Mouse (Mus musculus) NIH3T3 (cell line): Measurements from ENCODE around the gene Kif21b.

ENCODE experiments used
- DNase-seq: peaks from one replicate; pipeline ENCODE4 v3.0.0-alpha.2; 2012; ENCODE audit warnings: low read depth

Gene Kif21b

DNA sequence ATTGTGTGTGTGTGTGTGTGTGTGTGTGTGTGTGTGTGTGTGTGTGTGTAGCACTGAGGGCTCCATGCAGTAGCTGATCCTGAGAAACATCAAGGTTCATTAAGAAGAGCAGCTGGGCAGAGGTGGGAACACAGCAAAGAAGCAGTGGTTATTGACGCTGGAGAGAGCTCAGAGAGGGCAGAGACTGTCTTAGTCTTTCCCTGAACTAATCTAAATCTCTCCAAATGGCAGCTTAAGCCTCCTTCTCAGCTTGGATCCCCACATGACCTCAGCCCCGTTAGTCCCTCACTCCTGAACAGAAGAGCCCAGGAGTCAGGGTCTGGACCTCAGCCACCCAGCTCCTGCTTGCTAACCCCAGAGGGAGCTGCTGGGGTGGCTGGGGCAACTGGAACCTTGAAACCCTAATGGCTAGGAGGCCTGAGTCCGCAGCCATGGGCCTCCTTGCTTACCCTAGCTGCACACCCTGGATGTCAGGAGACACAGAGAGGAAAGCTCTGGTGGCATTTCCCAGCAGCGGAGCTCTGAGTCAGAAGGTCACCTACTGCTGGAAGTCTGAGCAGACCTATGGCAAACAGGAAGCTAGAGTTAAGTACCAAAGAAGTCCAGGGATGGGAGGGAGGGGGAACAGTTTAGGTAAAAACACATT, 2.1 kb upstream of the Kif21b start:
- DNase-seq = no peak

GRCm38 (mm10) chr1:136130107-136130506, 1.1 kb upstream of the Kif21b start:
- peak; percentile 62 for DNase-seq

DNA sequence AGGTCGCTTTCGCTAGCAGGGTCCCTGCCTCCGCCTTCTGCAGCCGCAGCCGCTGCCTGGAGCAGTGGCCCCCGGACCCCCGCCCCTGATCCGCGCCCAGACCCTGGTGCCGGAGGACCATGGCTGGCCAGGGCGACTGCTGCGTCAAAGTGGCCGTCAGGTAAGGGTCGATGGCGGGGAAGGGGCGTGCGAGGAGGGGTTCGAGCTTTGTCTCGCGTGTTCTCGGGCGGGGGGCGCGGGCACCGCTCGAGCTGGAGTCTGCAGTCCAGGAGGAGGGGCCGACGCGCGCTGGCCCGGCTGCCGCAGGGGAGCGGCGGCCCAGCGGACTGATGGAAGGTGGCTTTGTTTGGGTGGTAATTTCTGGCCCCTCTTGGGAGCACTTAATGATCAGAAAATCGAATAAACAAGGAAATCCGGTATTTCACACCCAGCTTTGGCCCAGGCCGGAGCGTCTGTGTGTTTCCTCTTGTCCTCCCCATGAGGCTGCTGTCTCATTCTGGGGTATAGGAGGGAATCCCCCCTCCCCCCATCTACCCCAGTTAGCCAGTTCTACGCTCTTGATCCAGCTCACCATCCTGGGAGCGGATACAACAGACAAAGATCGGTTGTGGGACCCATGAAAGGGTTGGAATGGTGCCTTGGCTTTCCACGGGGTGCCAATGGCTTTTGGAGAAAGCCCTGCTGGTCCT, 558 bp downstream of the Kif21b start:
- DNase-seq = no peak

GRCm38 (mm10) chr1:136132386-136133201, 1.4 kb downstream of the Kif21b start:
- no peak for DNase-seq

DNA sequence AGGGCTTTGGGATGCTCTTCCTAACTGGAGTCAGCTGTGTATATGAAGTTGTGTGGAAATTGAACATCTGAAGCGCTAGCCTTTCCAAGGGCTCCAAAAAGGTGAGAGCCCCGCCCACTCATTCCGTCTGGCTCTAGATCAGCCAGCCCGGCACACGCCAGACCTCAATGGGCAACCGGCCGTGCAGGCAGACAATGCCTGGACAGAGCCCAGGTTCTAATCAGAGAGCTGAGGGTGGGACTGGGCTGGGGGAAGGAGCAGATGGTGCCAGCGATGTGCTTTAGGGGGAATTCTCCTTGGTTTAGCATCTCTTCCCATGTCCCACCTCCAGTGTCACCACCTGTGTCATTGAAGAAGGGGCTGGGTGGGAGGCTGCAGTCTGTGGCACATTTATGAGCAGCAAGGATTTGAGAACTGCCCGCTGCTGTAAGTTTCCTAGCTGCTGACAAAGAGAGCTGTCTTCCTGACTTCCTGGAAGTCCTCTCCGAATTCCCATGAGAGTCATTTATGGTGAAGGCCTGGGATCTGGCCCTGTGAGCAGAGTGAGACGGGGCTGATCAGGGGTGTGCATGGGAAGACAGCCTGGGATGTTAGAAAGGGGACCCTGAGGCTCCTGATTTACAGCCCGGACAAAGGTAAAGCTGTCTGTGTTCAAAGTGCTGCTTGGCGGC, 2.5 kb downstream of the Kif21b start:
- DNase-seq = no peak

- no peak for DNase-seq
Observed at GRCm38 (mm10) chr1:136134547-136134946, 3.4 kb downstream of the Kif21b start.

DNA sequence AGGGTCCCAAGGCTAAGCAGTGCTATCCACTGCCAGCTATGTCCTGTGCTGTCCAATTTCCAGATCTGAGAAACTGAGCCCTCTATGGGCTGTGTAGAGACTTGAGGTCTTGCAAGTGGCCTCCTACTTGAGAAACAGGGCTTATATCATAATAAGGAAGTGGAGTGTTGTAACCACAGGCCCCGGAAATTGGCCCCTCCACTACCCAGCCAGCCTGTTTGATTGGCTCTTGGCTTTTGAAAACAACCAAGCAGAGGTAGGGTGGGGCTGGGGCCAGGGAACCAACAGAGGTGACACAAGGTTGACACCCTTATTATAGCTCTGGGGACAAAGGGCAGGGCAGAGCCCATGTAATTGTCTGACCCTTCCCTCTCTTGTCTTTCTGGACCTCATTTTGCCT, 3.9 kb downstream of the Kif21b start:
- DNase-seq = peak; percentile 41

DNA sequence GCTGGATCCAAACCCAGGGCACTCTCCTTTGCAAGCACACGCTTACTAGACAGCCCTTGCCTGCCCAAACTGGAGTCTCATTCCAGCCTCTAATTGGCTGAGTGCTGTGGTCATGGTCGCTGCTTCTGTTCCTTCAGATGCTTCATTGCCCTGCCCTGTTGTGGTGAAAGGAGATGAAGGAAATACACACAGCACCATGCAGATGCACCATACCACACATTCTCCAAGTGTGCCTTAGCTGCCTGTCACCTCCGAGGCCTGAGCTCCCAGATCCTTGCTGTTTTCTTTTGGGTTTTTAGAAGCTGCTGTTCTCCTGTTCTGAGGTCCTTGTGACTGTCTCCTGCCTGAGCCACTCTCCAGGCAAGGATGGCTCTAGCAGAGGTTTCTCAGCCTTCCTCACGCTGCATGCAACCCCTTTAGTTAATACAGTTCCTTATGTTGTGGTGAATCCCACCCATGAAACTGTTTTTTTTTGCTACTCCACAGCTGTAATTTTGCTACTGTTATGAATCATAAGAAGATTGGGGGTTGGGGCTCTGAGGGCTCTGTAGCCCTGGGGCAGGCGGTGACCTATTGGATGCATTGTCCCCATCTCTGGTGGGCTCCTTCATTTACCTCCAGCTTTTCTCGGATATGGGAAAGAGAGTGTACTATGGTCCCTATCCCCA, 4.7 kb downstream of the Kif21b start:
- DNase-seq = no peak

DNA sequence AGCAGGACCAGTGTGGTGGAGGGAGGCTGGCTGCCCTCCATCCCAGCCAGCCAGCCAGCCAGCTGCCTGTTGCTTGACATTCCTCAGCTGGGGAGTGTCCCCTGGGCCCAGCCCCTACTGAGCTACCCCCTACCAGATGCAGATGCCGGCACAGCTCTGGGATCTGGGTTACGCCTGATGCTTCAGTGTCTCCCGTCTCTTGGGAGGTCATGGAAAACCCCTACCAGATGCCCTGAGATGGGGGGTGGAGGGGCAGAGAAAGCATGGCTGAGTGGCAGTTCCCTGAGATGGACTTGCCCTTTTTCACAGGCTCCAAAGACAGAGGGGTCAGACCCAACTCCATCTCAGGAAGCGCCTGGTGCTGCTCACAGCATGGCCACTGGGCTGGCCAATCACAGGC, 5.4 kb downstream of the Kif21b start:
- peak; percentile 57 for DNase-seq

DNA sequence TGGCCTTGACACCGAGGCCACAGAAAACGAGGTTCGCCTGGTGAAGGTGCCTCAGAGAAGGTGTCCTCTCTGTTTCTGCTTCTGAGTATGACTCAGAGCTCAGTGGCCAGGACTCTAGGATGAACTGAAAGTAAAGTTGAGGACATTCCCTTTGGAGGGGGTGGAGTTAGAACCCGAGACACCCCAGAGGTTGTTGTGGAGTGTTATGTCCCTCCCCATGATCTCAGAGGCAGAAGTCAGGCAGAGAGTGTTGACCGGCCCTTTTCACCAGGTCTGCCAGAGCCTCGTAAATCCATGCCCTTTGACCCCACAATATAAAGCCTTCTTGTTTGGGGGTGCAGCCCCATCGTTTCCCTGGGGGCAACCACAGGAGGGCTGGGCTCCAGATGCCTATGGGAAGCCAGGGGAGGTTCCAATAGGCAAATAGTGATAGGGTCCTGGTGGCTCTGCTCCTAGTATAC, 5.9 kb downstream of the Kif21b start:
- DNase-seq = peak; percentile 59

DNA sequence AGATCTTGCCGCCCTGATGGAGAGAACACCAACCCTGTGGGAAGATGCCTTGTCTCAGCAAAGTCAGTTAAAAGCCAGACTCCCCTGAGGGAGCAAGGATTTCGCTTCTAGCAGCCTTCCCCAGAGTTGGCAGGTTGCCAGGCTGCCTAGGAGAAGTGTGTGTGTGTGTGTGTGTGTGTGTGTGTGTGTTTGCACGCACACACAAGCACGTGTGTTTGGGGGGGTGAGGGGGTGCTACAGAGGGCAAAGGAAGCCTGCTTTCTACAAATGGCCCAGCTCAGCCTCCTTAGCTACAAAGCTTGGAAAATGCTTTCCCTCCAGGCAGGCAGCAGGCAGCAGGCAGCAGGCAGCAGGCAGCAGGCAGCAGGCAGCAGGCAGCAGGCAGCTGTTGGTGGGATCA, 6.4 kb downstream of the Kif21b start:
- peak; percentile 93 for DNase-seq

DNA sequence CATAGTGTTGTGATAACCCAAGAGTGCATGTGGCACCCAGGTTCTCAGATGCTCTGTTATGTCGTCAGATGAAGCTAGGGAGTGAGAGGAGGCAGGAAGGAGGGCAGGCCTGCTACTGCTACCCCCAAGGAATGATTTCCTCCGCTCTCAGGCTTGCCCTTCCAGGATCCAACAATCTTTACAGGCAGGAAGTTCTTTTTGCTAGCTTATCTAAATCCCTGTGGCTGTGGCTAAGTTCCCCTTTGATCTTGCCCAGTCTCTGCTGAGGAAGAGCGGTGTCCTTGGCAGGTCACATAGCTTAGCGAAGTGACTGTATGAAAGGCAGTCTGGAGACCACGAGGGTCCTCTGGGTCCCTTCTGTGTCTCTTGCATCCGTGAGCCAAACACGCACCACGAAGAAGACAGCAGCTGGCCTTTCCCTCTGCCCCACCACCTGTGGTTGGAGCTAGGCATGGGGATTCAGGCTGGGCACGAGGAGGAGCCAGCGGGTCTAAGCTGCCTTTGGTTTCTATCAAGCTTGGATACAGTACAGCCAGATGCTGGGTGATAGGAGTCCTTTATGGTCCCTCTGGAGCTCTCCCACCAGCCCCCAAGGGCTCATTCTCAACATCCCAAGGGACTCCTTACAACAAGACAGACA, 7.1 kb downstream of the Kif21b start:
- no peak for DNase-seq

DNA sequence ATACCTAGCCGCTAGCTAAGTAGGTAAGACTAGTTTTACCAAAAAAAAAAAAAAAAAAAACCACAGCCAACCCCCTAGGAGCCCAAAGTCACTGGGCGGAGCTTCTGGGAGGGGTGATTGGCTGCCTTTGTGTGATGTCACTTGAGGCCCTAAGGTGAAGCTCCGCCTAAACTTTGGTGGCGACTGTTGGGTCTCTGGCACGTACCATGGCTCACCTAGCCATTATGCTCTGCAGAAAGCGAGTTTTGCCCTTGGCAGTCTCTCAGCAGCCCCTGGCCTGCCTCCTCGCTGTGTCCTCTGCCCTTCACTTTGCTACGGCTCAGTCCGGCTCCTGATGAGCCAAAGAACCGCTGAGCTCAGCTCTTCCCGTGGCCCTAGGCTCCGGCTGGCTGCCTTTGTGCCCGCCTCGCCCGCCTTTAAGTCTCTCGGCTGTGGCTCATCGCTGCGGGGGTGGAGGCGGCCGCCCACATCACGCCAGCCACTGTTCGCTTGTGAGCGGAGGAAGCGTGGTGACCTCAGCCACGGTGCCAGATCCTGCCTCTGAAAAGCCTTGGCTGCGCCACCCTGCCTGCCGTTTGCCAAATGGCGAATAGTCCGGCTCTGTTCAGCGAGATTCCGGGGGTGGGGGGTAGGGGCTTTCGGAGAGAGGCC, 8.9 kb downstream of the Kif21b start:
- DNase-seq = peak; percentile 77

- no peak for DNase-seq
Observed at GRCm38 (mm10) chr1:136141176-136141950, 10.2 kb downstream of the Kif21b start.

DNA sequence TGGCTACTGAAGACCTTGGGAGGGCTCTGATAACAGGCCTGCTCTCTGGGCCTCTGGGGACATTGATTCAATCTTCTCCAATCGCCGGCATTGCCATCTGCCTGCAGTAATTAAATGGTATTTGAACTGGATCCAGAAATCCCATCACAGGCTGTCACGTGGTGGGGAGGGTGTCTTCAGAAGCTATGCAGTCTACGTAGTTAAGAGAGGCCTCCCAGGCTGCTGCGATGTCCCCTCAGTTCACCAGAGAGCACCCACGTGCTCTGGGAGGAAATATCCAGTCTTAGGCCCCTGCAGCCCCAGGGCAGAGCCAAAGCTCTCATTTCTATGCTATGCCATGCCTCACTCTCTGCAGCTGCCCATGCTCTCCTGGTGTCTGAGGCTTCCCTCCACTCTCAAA, 11.1 kb downstream of the Kif21b start:
- no peak for DNase-seq

DNA sequence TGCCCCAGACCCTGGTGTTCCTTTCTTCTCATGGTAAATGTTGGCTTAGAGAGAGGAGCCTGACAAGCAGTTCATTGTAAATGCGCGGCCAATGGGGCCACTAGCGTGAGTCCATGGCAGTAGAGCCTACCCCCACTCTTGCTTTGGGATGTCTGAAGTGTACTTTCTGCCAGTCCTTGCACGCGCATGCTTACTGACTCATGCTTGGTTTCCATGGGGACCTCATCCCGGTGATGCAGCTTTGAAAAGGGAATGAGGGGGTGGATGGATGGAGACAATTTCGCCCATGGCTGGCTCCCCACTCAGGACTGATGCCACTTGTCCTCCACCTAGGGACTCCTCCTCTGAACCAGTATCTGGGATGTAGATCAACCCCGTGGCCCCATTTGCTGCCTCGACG, 12.3 kb downstream of the Kif21b start:
- no peak for DNase-seq

DNA sequence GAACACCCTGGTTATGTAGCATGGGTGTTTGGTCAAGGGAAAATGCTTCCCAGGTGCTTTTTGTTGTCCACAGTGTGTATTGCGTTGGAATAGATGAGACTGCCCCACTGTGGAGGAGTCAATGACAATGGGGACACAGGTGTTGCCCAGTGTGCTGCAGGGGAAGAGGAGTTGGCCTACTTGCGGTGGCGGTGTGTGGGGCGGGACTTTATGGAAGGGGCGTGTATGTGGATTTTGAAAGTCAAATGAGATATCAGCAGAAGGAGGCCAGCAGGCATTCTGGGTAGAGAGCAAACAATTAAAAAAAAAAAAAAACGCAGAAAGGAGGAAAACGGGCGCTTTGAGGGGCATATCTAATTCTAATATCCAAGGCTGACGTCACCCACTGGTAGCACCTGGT, 18.5 kb downstream of the Kif21b start:
- DNase-seq = no peak

- no peak for DNase-seq
Observed at GRCm38 (mm10) chr1:136151371-136151770, 20.2 kb downstream of the Kif21b start.

GRCm38 (mm10) chr1:136156304-136156703, 25.1 kb downstream of the Kif21b start:
- DNase-seq = no peak

DNA sequence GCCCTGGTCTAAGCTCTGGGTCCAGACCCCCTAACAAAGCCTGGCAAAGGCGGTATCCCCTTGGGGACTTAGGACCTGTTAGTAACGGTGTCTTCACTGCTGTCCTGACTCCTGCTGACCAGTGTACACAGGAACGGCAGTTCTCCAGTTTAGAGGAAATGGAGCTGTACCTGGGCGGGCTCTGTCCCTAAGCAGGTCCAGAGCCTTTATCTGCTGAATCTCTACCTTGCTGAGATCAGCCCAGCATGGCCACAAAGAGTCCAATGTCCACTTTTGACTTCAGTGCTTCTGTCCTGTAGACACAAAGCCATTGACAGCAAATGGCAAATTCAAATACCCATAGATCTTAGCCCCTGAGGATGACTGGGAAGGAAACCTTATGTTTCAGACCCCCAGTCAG, 25.8 kb downstream of the Kif21b start:
- no peak for DNase-seq
